Mouse (Mus musculus): ENCODE results near the gene Ppp6r1. TPM values are rescaled to one million over a fixed set of nuclear protein-coding genes. Genes with fewer than 3 reads are reported as not detected.

Ppp6r1 gene
- total and polyA plus RNA-seq, 3 experiments = 89.5 to 167 TPM; not detected in 1

DNA sequence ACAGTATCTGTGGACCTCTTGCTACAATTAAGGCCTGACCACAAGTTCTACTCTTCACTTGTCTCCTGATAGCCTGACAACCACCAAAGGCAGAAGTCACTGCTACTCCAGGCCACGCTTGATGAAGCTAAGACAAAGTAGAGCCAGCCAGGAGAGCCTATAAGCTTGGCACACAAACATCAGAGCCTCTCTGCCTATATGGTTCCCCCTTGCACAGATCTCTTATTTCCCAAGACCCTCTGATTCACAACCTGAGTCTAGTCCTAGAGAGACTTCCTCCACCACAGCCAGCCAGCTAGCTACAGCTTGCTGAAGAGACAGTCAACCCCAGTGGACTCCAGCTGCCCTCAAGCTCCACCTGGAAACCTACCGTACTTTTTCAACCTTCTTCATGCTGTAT, 10.8 kb downstream of the Ppp6r1 start:
- peaks cover 23 to 26% of the 10 kb centered on the region in 2 experiments for H3K36me3 ChIP-seq (ENCODE audit: control insufficient read depth in 1 of 2, insufficient read depth in 2 of 2, low read length in 2 of 2)
- no peak overlapping the region for H3K9ac ChIP-seq (ENCODE audit: control insufficient read depth, low read depth, low read length, poor library complexity, severe bottlenecking)
- peaks cover 12 to 22% of the 10 kb centered on the region in 2 experiments for H3K4me1 ChIP-seq (ENCODE audit: control insufficient read depth in 1 of 2, insufficient read depth in 2 of 2, low read length in 2 of 2)
- no peak overlapping the region for H3K4me3 ChIP-seq (ENCODE audit: control insufficient read depth in 1 of 2, insufficient read depth in 1 of 2, low read depth in 2 of 2, low read length in 2 of 2)
- no peaks in the 10 kb centered on the region for H3K9me3 ChIP-seq (replicated peaks; ENCODE audit: insufficient read depth, low read length)
- no peak overlapping the region for H3K27ac ChIP-seq (ENCODE audit: control insufficient read depth, low read depth, low read length)
- no peak for TF ChIP-seq MAX (IDR thresholded peaks at IDR 0.05; ENCODE audit: low read length)
- no peak for TF ChIP-seq USF2 (IDR thresholded peaks at IDR 0.05; ENCODE audit: borderline replicate concordance in 1 of 2, insufficient read depth in 1 of 2, low read depth in 1 of 2, low read length in 2 of 2)
- TF ChIP-seq USF1 (IDR thresholded peaks at IDR 0.05; ENCODE audit: low read depth, low read length) = no peak
- no peak for TF ChIP-seq RAD21 (IDR thresholded peaks at IDR 0.05; ENCODE audit: low read depth, low read length)
- no peak for TF ChIP-seq ZKSCAN1 (IDR thresholded peaks at IDR 0.05; ENCODE audit: low read depth, low read length)
- no peak for TF ChIP-seq MYC (IDR thresholded peaks at IDR 0.05; ENCODE audit: low read depth, low read length)
- no peaks in the 10 kb centered on the region for H3K27me3 ChIP-seq (ENCODE audit: control insufficient read depth in 1 of 2, insufficient read depth in 2 of 2, low read length in 2 of 2)
- H3K79me2 ChIP-seq (ENCODE audit: control insufficient read depth, insufficient read depth, low read length, poor library complexity) = peaks cover 40% of the 10 kb centered on the region
- DNase-seq (ENCODE audit: low read depth, low spot score) = no peak

DNA sequence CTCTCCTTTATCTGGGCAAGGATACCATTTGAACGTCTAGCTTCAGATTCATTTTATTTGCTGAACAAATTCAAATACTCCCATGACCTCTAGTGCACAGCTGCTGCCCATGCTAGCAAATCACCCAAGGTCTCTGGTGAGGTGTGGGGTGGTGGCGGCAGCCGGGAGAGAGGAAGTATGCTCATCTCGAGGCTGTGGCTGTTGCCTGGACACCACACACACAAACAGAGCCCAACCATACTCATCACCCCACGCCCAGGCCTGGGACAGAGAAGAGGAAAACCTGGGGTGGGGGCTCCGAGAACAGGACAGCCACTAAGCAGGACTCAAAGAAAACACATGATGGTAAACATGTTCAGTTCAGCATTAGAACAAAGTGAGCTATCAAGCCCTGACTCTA, 11.5 kb downstream of the Ppp6r1 start:
- TF ChIP-seq MXI1 (IDR thresholded peaks at IDR 0.05; ENCODE audit: low read depth, low read length) = no peak
- no peak for TF ChIP-seq USF1 (IDR thresholded peaks at IDR 0.05; ENCODE audit: low read depth, low read length)
- no peak for TF ChIP-seq RCOR1 (IDR thresholded peaks at IDR 0.05; ENCODE audit: low read depth, low read length)
- TF ChIP-seq SIN3A (IDR thresholded peaks at IDR 0.05; ENCODE audit: low read length) = no peak
- no peak for TF ChIP-seq GATA1 (IDR thresholded peaks at IDR 0.05; ENCODE audit: low read depth, low read length)
- TF ChIP-seq BHLHE40 (IDR thresholded peaks at IDR 0.05; ENCODE audit: borderline replicate concordance, low read depth, low read length) = no peak
- no peak for TF ChIP-seq RAD21 (IDR thresholded peaks at IDR 0.05; ENCODE audit: low read depth, low read length)
- Histone ChIP-seq H3K79me2 (ENCODE audit: control insufficient read depth, insufficient read depth, low read length, poor library complexity) (peaks cover 33% of the 10 kb centered on the region), H3K4me3 (ENCODE audit: control insufficient read depth in 1 of 2, insufficient read depth in 1 of 2, low read depth in 2 of 2, low read length in 2 of 2) (no peak overlapping the region), H3K9ac (ENCODE audit: control insufficient read depth, low read depth, low read length, poor library complexity, severe bottlenecking) (no peak overlapping the region), H3K36me3 (ENCODE audit: control insufficient read depth in 1 of 2, insufficient read depth in 2 of 2, low read length in 2 of 2) (peaks cover 16 to 24% of the 10 kb centered on the region in 2 experiments), H3K27ac (ENCODE audit: control insufficient read depth, low read depth, low read length) (no peak overlapping the region), H3K27me3 (ENCODE audit: control insufficient read depth in 1 of 2, insufficient read depth in 2 of 2, low read length in 2 of 2) (no peaks in the 10 kb centered on the region), H3K9me3 (replicated peaks; ENCODE audit: insufficient read depth, low read length) (no peaks in the 10 kb centered on the region), H3K4me1 (ENCODE audit: control insufficient read depth in 1 of 2, insufficient read depth in 2 of 2, low read length in 2 of 2) (peaks cover 5 to 15% of the 10 kb centered on the region in 2 experiments)
- DNase-seq (ENCODE audit: low read depth, low spot score) = peak; percentile 47

DNA sequence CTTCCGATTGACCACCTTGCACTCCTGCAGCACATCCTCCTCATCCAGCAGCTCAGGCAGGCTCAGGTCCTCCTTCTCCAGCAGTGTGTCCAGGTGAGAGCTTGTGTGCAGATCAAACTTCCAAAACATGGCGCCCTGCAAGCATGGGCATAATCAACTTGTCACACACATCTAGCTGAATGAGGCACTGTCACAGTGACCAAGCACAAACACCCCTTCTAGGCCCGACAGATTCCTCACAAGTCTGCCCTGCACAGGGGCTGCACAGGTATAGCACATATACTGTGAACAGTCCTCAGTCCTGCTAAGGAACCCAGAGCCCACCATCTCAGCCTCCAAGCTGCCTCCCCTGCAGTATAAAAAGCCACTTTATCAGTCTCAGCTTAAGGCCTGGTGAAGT, 12.0 kb downstream of the Ppp6r1 start:
- peaks cover 11 to 21% of the 10 kb centered on the region in 2 experiments for H3K36me3 ChIP-seq (ENCODE audit: control insufficient read depth in 1 of 2, insufficient read depth in 2 of 2, low read length in 2 of 2)
- H3K9ac ChIP-seq (ENCODE audit: control insufficient read depth, low read depth, low read length, poor library complexity, severe bottlenecking) = no peak overlapping the region
- H3K27ac ChIP-seq (ENCODE audit: control insufficient read depth, low read depth, low read length) = no peak overlapping the region
- H3K27me3 ChIP-seq (ENCODE audit: control insufficient read depth in 1 of 2, insufficient read depth in 2 of 2, low read length in 2 of 2) = no peaks in the 10 kb centered on the region
- no peak overlapping the region for H3K4me3 ChIP-seq (ENCODE audit: control insufficient read depth in 1 of 2, insufficient read depth in 1 of 2, low read depth in 2 of 2, low read length in 2 of 2)
- no peaks in the 10 kb centered on the region for H3K9me3 ChIP-seq (replicated peaks; ENCODE audit: insufficient read depth, low read length)
- DNase-seq (ENCODE audit: low read depth, low spot score) = no peak
- no peak for TF ChIP-seq NRF1 (IDR thresholded peaks at IDR 0.05; ENCODE audit: insufficient read depth, low read depth, low read length, poor library complexity, severe bottlenecking)
- TF ChIP-seq E2F4 (IDR thresholded peaks at IDR 0.05; ENCODE audit: borderline replicate concordance, low read depth, low read length) = no peak
- TF ChIP-seq TCF12 (IDR thresholded peaks at IDR 0.05; ENCODE audit: low read depth, low read length) = no peak
- TF ChIP-seq CHD1 (IDR thresholded peaks at IDR 0.05; ENCODE audit: low read depth, low read length) = no peak
- TF ChIP-seq POLR2A (IDR thresholded peaks at IDR 0.05; ENCODE audit: control insufficient read depth in 1 of 2, insufficient read depth in 1 of 2, low read depth in 1 of 2, low read length in 2 of 2, poor library complexity in 1 of 2) = no peak
- H3K4me1 ChIP-seq (ENCODE audit: control insufficient read depth in 1 of 2, insufficient read depth in 2 of 2, low read length in 2 of 2) = peaks cover 2 to 13% of the 10 kb centered on the region in 2 experiments; a peak in 1 of 4 replicates
- H3K79me2 ChIP-seq (ENCODE audit: control insufficient read depth, insufficient read depth, low read length, poor library complexity) = peaks cover 28% of the 10 kb centered on the region

Data from MEL (cell line).